In the genomic region with DNA sequence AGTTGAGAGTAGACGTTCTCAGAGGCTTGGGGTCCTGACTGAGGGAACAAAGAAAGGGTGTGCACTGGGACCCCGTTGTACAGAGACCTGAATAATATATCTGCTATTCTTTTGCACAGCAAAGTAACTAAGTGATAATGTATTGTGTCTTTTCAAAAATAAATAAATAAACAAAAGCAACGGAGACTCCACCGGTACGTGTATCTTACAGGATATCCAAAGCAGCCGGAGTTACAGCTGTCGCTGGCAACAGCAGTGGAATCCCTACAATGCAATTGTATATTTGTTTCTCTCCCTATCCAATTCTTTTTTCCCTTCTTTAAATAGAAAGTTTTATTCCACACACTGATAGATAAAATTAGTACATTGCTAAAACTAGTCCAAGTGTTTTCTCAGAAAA, we compare ENCODE assay signal across 29 mouse cellular contexts.
"Had no signal": no experiment of that assay in that cellular context is flagged by ENCODE, and none has a peak within 500 bp of the region (broad histone marks: within the 10 kb centered on the region; RNA-seq: fewer than 3 reads in every experiment).

No protein-coding gene starts in this region.

- H3K27me3 ChIP-seq: heart, embryonic 12.5 days; heart, embryonic 13.5 days; heart, embryonic 15.5 days; hindbrain, embryonic 12.5 days; hindbrain, embryonic 13.5 days; hindbrain, embryonic 15.5 days; intestine, embryonic 15.5 days; kidney, embryonic 15.5 days had no signal

- H3K4me2 ChIP-seq: heart, embryonic 11.5 days; heart, embryonic 12.5 days; heart, embryonic 13.5 days; heart, embryonic 15.5 days; hindbrain, embryonic 12.5 days; hindbrain, embryonic 13.5 days; hindbrain, embryonic 14.5 days; hindbrain, embryonic 15.5 days; intestine, embryonic 15.5 days; kidney, embryonic 15.5 days had no signal

- H3K4me3 ChIP-seq: heart, embryonic 10.5 days; heart, embryonic 12.5 days; heart, embryonic 13.5 days; heart, embryonic 15.5 days; hindbrain, embryonic 10.5 days; hindbrain, embryonic 12.5 days; hindbrain, embryonic 13.5 days; hindbrain, embryonic 15.5 days; intestine, embryonic 15.5 days; kidney, embryonic 15.5 days; layer of hippocampus, adult 2 months; left cerebral cortex, adult 2 months had no signal

- DNase-seq: heart, postnatal 10 days; heart, postnatal 36 days; heart, postnatal 4 days; kidney, adult 11 months; kidney, adult 18-20 months; kidney, adult 2 months; kidney, adult 8-10 months; kidney, adult 9 months; kidney, postnatal 10 days; kidney, postnatal 14 days; kidney, postnatal 25 days; kidney, postnatal 36 days; kidney, postnatal 4 days; layer of hippocampus, adult 9-11 months; layer of hippocampus, postnatal 36 days had no signal
